Mouse (Mus musculus) forebrain, embryonic 12.5 days (tissue): ENCODE measurements around the gene Krtap1-5. TPM values are rescaled to one million over a fixed set of nuclear protein-coding genes. Genes with fewer than 3 reads are reported as not detected.

ENCODE experiments used
- polyA plus RNA-seq: library from polyadenylated mRNA; unstranded; fragments of >200 nt; fragmentation: Nextera tagmentation; extraction: Ambion mirVana; gene quantifications from 2 replicates; pipeline ENCODE4 v1.2.1, GENCODE M21; 2016

Krtap1-5 gene
- polyA plus RNA-seq, 1 experiment from 2014 or later: not detected

Other genes starting within 250 kb of the Krtap1-5 start
- not detected in 2 replicates for gene Krt26, start 243.1 kb downstream of the Krtap1-5 start, polyA plus RNA-seq
- gene Krt27, start 229.9 kb downstream of the Krtap1-5 start, polyA plus RNA-seq: not detected in 2 replicates
- gene Krt28, start 206.1 kb downstream of the Krtap1-5 start, polyA plus RNA-seq: 0.38 and 0.40 TPM in 2 replicates
- gene Krt10, start 191.7 kb downstream of the Krtap1-5 start, polyA plus RNA-seq: 40.2 and 42.4 TPM in 2 replicates
- gene Krt12, start 158.8 kb downstream of the Krtap1-5 start, polyA plus RNA-seq: not detected in 2 replicates
- gene Krt20, start 142.9 kb downstream of the Krtap1-5 start, polyA plus RNA-seq: 0.15 TPM in 1 of 2 replicates, not detected in the other
- 0.74 and 0.75 TPM in 2 replicates for gene Krt23, start 87.9 kb downstream of the Krtap1-5 start, polyA plus RNA-seq
- gene Krt39, start 59.7 kb downstream of the Krtap1-5 start, polyA plus RNA-seq: not detected in 2 replicates
- gene Krt40, start 37.9 kb downstream of the Krtap1-5 start, polyA plus RNA-seq: not detected in 2 replicates
- gene Krtap3-3, start 30.2 kb downstream of the Krtap1-5 start, polyA plus RNA-seq: not detected in 2 replicates
- not detected in 2 replicates for gene Krtap3-2, start 24.2 kb downstream of the Krtap1-5 start, polyA plus RNA-seq
- gene Gm11939, start 21.6 kb downstream of the Krtap1-5 start, polyA plus RNA-seq: not detected in 2 replicates
- gene Krtap3-1, start 14.4 kb downstream of the Krtap1-5 start, polyA plus RNA-seq: not detected in 2 replicates
- not detected in 2 replicates for gene Krtap1-4, start 2.6 kb upstream of the Krtap1-5 start, polyA plus RNA-seq
- gene Krtap1-3, start 10.3 kb upstream of the Krtap1-5 start, polyA plus RNA-seq: not detected in 2 replicates
- not detected in 2 replicates for gene Krtap9-3, start 17.1 kb upstream of the Krtap1-5 start, polyA plus RNA-seq
- not detected in 2 replicates for gene Gm11938, start 22.3 kb upstream of the Krtap1-5 start, polyA plus RNA-seq
- not detected in 2 replicates for gene Gm11937, start 29.2 kb upstream of the Krtap1-5 start, polyA plus RNA-seq
- gene Krtap2-4, start 33.8 kb upstream of the Krtap1-5 start, polyA plus RNA-seq: not detected in 2 replicates
- not detected in 2 replicates for gene Gm11562, start 39.4 kb upstream of the Krtap1-5 start, polyA plus RNA-seq
- not detected in 2 replicates for gene Krtap4-1, start 47.2 kb upstream of the Krtap1-5 start, polyA plus RNA-seq
- gene Krtap4-2, start 54.1 kb upstream of the Krtap1-5 start, polyA plus RNA-seq: not detected in 2 replicates
- gene Krtap4-7, start 63.1 kb upstream of the Krtap1-5 start, polyA plus RNA-seq: not detected in 2 replicates
- gene Gm11555, start 69.2 kb upstream of the Krtap1-5 start, polyA plus RNA-seq: not detected in 2 replicates
- not detected in 2 replicates for gene Gm11563, start 77.9 kb upstream of the Krtap1-5 start, polyA plus RNA-seq
- gene Krtap4-6, start 84.9 kb upstream of the Krtap1-5 start, polyA plus RNA-seq: not detected in 2 replicates
- not detected in 2 replicates for gene Gm14190, start 109.7 kb upstream of the Krtap1-5 start, polyA plus RNA-seq
- not detected in 2 replicates for gene Gm14180, start 153.3 kb upstream of the Krtap1-5 start, polyA plus RNA-seq
- not detected in 2 replicates for gene Gm11595, start 191.9 kb upstream of the Krtap1-5 start, polyA plus RNA-seq
- not detected in 2 replicates for gene Krtap4-8, start 199.7 kb upstream of the Krtap1-5 start, polyA plus RNA-seq
- gene Krtap4-9, start 204.2 kb upstream of the Krtap1-5 start, polyA plus RNA-seq: not detected in 2 replicates
- gene Gm11596, start 212.5 kb upstream of the Krtap1-5 start, polyA plus RNA-seq: not detected in 2 replicates
- not detected in 2 replicates for gene Gm11569, start 217.9 kb upstream of the Krtap1-5 start, polyA plus RNA-seq
- gene Gm11554, start 223.4 kb upstream of the Krtap1-5 start, polyA plus RNA-seq: not detected in 2 replicates
- not detected in 2 replicates for gene Krtap4-13, start 228.9 kb upstream of the Krtap1-5 start, polyA plus RNA-seq
- gene Gm11564, start 234.7 kb upstream of the Krtap1-5 start, polyA plus RNA-seq: not detected in 2 replicates